Mouse (Mus musculus): ENCODE data around the gene Rsph14.

Gene Rsph14

GRCm38 (mm10) chr10:74989814-74990213, 42.6 kb downstream of the Rsph14 start:
- DNase-seq = no peak

GRCm38 (mm10) chr10:74987698-74988470, 44.5 kb downstream of the Rsph14 start:
- no peak for DNase-seq

GRCm38 (mm10) chr10:74983176-74983575, 49.2 kb downstream of the Rsph14 start:
- DNase-seq = no peak

GRCm38 (mm10) chr10:74981159-74981558, 51.2 kb downstream of the Rsph14 start:
- no peak for DNase-seq

DNA sequence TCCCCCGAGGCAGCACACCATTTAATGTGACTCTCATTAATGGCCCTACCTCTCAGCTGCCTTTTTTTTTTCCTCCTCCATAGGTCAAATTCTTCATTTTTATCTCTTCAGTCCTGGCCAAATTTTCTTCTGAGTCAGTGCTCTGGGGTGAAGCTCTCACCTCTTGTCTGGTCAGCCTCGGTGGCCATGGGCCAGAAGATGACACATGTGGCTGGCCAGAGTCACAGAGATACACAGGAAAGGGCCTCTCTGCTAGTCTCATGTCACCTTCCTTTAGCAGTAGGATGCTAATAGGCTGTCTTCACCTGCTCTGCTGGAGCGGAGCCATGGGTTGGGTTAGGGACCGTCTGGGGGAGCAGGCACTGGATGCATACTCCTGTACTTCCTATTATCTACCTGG, 54.3 kb downstream of the Rsph14 start:
- DNase-seq = no peak

GRCm38 (mm10) chr10:74976429-74976828, 56.0 kb downstream of the Rsph14 start:
- DNase-seq = no peak

DNA sequence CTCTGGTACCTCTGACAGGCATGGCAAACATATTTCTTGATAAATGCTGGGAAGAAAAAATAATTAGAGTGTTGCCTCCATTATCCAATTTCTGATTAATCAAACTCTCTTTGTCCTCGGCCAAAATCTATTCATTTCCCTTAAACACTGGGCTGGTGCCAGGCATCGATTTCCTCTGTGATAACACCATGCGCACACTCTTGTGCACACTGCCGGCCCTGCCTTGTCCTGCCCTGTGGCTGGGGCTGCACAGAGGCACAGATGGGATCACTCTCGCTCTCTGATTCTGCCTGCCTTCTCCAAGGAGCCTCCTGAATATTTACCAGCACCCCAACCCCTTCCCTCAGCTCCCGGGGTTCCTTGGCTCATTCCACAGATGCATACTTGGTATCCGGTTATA, 56.8 kb downstream of the Rsph14 start:
- no peak for DNase-seq

DNA sequence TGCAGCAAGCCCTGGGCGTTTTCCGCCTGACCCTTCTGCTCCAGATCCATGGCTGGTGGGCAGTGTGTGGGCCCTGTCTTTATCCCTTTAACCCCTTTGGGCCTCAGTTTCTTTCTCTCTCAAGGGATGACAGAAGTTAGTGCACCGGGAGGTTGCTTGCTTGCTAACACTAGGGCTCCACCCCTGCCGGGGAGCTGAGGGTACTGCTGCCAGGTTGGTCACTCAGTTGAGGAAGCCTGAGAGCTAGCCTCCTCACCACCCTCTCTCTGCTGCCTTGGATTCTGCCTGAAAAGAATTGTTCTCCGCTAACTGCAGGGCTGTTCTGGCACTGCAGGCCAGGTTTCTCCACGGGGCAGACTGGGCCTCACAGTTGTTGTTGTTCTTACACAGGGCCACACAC, 59.4 kb downstream of the Rsph14 start:
- DNase-seq = no peak

- DNase-seq = no peak
Measured at GRCm38 (mm10) chr10:74969266-74969665, 63.1 kb downstream of the Rsph14 start.

GRCm38 (mm10) chr10:74967651-74968267, 64.6 kb downstream of the Rsph14 start:
- no peak for DNase-seq

GRCm38 (mm10) chr10:74966850-74967451, 65.4 kb downstream of the Rsph14 start, which contains the start of gene Gnaz:
Gnaz (plus strand) TSS chr10:74967177.
- DNase-seq = peak; percentile 93 to 95

DNA sequence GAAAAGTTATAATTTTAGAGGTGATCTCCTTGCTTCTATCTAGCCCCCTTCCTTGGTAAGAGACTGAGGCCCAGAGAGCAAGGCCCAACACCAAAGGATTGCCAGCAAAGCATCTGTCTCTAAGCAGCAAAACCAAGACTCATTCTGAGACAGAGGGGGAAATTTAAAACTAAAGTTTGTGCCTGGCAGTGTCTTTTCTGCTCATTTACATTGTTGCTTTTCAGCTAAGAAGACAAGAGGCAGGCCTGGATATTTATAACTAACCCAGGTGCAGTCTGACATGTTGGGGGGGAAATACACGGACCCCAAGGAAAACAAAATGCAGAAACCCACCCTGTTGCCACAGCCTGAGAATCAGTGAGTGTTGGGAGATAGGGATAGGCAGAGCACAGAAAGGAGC, 68.0 kb downstream of the Rsph14 start:
- DNase-seq = no peak

GRCm38 (mm10) chr10:74952830-74953443, 79.4 kb downstream of the Rsph14 start:
- DNase-seq = no peak

GRCm38 (mm10) chr10:74940795-74941194, 91.6 kb downstream of the Rsph14 start:
- DNase-seq = no peak

- no peak for DNase-seq
Measured at GRCm38 (mm10) chr10:74939300-74939699, 93.1 kb downstream of the Rsph14 start.

GRCm38 (mm10) chr10:74938410-74938809, 94.0 kb downstream of the Rsph14 start:
- no peak for DNase-seq

GRCm38 (mm10) chr10:74937003-74937790, 95.2 kb downstream of the Rsph14 start:
- DNase-seq = no peak

GRCm38 (mm10) chr10:74935016-74935415, 97.4 kb downstream of the Rsph14 start:
- DNase-seq = no peak

DNA sequence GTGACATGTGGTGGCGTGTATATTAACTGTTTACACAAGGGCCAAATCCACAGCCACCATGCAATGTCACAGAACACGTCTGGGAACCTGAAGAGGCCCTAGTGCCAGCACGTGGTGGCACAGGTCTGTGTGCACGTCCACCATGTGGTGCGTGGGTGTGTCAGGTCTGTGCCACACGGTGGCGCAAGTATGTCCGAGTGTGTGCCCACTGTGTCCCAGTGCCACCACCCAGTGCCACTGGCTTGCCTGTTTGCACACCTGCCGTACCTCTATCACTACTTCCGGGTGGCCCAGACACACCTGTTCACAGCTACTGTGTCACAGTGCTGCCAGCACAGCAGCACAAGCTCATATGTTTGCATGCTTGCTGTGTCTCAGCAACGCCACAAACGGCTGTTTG, 97.9 kb downstream of the Rsph14 start:
- DNase-seq = no peak

DNA sequence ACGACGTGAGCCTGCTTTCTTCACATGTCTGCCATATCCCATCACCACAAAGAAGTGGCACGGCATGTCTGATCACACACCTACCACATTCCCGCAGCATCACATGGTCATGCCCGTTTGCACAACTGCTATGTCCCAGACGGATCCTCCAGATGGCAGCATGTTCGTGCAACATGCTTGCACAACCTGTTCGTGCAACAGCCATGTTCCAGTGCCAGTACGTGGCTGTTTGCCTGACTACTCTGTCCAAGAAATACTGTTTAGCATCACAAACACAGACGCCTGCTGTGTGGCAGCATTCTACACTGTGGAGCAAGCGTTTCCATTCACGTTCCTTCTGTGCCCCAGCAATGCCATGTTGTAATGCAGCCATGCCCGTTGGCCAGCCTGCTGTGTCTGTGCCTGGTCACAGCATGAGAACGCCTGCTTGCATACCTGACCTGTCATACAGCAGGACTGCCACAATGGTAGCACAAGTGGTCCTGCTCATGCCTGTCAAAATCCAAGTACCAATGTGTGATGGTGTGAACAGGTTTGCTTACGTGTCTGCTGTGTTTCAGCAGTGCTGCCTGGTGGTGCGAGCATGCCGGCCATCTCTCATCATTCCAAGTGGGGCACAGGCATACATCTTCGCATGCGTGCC, 98.7 kb downstream of the Rsph14 start:
- DNase-seq = no peak

DNA sequence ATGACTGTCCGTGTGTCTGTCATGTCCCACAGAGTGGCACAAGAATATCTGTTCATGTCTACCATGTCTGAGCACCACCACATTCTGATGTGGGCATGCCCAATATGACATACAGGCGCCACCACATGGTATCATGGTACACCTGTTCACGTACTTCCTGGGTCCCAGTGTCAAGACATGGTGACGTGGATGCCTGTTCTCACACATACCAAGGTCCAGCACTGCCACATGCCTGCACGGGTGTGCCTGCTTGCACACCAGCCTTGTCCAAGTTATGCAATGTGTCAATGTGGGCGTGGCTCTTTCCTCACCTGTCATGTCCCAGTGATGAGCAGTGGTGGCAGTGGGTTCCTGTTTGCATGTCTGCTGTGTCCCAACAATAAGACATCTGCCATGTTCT, 99.9 kb downstream of the Rsph14 start:
- DNase-seq = no peak

DNA sequence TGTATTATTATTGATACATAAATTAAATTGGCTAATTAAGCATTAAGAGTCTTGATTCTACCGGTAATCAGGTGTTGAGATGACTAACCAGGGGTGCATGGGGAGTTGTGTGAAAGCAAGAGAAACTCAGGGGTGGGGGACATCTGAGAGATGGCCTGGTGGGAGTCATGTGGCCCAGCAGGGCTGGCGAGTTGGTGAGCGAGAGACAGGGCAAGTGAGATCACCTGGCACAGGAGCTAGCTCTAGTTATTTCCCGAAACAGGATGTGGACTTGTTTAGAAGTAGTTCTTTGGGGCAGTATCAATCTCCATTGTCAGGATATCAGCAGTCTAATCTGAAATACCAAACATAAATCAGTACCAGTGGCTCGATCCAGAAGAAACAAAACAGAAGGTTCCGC, 100.8 kb downstream of the Rsph14 start:
- no peak for DNase-seq

Data from thymus, postnatal 36 days (tissue).